Mouse (Mus musculus): Measurements from ENCODE around the gene Gsg1l2. TPM values are rescaled to one million over a fixed set of nuclear protein-coding genes. Genes with fewer than 3 reads are reported as not detected.

Gene Gsg1l2
- 0.13 TPM in 1 of 2 replicates, not detected in the other for polyA plus RNA-seq (2015; fragmentation: Nextera tagmentation; extraction: Ambion mirVana)

GRCm38 (mm10) chr11:67774379-67774778 lies at the start of gene Gsg1l2:
TSS of gene Gsg1l2 (plus strand) at chr11:67774608.
- no peaks in the 10 kb centered on the region for H3K9me3 ChIP-seq
- no peaks in the 10 kb centered on the region for H3K27me3 ChIP-seq
- H3K4me1 ChIP-seq (replicated peaks), result no peaks in the 10 kb centered on the region
- H3K4me2 ChIP-seq, result no peak within 1 kb of the TSS
- no peak within 1 kb of the TSS for H3K4me3 ChIP-seq
- no peak for ATAC-seq (ENCODE audit: low FRiP score, low read depth)
- H3K27ac ChIP-seq (replicated peaks), result no peak within 1 kb of the TSS
- 82% methylated on average over 12 of the region's 12 CpGs for WGBS
- no peaks in the 10 kb centered on the region for H3K36me3 ChIP-seq
- H3K9ac ChIP-seq, result no peak within 1 kb of the TSS

DNA sequence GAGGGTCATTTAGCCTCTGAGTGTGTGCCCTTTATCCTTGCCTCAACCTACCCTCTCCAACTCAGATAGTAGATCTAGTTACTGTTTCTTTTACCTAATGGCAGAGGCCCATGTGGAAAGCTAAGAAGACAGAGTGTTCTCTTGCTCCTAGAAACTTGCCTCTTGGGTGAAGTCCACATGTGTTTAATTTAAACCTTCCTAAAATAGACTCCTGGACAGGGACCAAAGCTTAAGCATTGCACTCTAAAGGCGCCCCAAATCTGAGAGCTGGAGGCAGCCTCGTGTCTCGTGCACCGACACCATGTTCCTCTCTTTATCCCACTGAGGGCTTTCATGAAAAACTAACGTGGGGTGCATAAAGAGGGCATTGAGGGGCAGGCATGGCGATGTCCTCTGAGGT lies 47.3 kb upstream of the Gsg1l2 start:
- ATAC-seq (ENCODE audit: low FRiP score, low read depth), result no peak
- Histone ChIP-seq H3K36me3 (no peaks in the 10 kb centered on the region), H3K9me3 (no peaks in the 10 kb centered on the region), H3K27ac (replicated peaks) (no peak overlapping the region), H3K4me3 (no peak overlapping the region), H3K4me2 (no peak overlapping the region), H3K4me1 (replicated peaks) (no peaks in the 10 kb centered on the region), H3K27me3 (no peaks in the 10 kb centered on the region), H3K9ac (no peak overlapping the region)
- WGBS, result 83% methylated on average over 6 of the region's 6 CpGs

DNA sequence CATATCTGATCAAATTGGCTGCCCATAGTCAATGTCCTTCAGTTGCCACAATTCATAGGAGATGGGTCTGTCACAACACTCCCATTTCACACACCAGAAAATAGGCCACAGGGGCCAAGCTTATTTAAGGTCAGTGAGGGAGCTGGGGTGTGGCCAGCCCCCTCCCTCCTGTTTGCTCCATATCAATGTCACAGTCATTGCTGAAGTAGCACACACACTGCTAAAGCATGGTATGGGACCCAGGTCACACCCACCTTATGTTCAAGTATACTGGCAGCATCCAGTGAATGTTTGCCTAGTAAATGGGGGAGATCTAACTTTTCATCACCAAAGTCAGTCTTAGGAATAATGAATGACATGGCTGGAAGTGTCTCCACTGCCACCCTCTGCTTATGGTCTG lies 45.7 kb upstream of the Gsg1l2 start:
- Histone ChIP-seq H3K9me3 (no peaks in the 10 kb centered on the region), H3K27ac (replicated peaks) (no peak overlapping the region), H3K27me3 (no peaks in the 10 kb centered on the region), H3K4me3 (no peak overlapping the region), H3K4me1 (replicated peaks) (no peaks in the 10 kb centered on the region), H3K9ac (no peak overlapping the region), H3K4me2 (no peak overlapping the region), H3K36me3 (no peaks in the 10 kb centered on the region)
- no peak for ATAC-seq (ENCODE audit: low FRiP score, low read depth)

DNA sequence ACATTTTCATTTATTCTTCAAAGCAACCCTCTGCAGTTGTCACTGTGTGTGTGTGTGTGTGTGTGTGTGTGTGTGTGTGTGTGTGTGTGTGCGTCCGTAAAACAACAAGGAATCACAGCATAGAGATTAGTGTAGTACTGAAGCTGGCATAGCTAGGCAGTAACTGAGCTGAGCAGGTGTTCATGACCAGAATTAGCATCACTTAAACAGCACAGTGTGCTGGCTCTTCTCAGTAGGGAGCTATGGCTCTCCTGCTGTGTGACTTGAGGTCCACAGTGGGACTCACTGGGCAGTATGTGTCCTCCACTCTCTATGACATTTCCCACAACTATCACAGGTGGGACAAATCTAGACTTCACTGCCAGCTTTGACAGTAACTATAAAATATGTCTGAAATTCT lies 43.4 kb upstream of the Gsg1l2 start:
- H3K4me3 ChIP-seq, result no peak overlapping the region
- WGBS, result 92% methylated on average over 2 of the region's 2 CpGs
- no peak overlapping the region for H3K4me2 ChIP-seq
- no peak overlapping the region for H3K9ac ChIP-seq
- ATAC-seq (ENCODE audit: low FRiP score, low read depth), result no peak
- no peak overlapping the region for H3K27ac ChIP-seq (replicated peaks)
- no peaks in the 10 kb centered on the region for H3K4me1 ChIP-seq (replicated peaks)
- no peaks in the 10 kb centered on the region for H3K27me3 ChIP-seq
- H3K9me3 ChIP-seq, result no peaks in the 10 kb centered on the region
- H3K36me3 ChIP-seq, result no peaks in the 10 kb centered on the region

DNA sequence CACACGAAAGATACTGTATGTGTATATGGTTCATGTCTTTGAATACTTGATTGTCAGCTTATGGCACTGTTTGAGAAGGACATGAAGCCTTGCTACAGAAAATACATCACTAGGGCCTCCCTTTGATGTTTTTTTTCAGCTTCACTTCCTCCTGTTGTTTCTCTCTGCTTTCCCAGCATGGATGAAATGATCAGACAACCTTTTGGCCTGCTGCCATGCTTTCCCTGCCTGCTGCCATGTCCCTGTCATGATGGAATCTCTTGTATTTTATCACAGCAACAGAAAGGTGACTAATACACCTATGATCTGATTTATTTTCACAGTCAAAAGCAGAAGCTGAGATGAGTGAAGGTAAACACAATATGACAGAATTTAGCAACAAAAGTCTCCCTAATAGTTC lies 40.7 kb upstream of the Gsg1l2 start:
- no peaks in the 10 kb centered on the region for H3K27me3 ChIP-seq
- ATAC-seq (ENCODE audit: low FRiP score, low read depth), result no peak
- H3K4me3 ChIP-seq, result no peak overlapping the region
- 94% methylated on average over 1 of the region's 1 CpGs for WGBS
- no peaks in the 10 kb centered on the region for H3K9me3 ChIP-seq
- no peaks in the 10 kb centered on the region for H3K36me3 ChIP-seq
- H3K9ac ChIP-seq, result no peak overlapping the region
- H3K4me2 ChIP-seq, result no peak overlapping the region
- no peaks in the 10 kb centered on the region for H3K4me1 ChIP-seq (replicated peaks)
- H3K27ac ChIP-seq (replicated peaks), result no peak overlapping the region

DNA sequence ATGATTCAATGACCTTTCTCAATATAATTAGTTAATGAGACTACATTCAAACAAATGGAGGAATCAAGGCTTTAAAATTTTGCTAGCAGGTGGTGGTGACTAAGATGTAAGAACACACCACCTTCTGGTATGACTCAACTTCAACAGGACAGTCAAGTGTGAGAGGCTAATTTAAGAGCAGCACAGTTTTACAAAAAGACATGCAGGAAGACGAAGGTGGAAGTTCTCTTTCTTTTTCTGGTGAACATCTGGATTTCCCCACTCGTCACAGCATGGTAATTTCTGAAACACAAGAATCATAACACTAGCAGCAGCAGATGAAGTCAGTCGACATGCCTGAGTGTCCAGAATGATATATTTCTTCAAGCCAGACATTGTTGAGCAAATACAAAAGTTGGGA lies 39.8 kb upstream of the Gsg1l2 start:
- Histone ChIP-seq H3K9me3 (no peaks in the 10 kb centered on the region), H3K36me3 (no peaks in the 10 kb centered on the region), H3K4me3 (no peak overlapping the region), H3K4me1 (replicated peaks) (no peaks in the 10 kb centered on the region), H3K27me3 (no peaks in the 10 kb centered on the region), H3K27ac (replicated peaks) (no peak overlapping the region), H3K9ac (no peak overlapping the region), H3K4me2 (no peak overlapping the region)
- ATAC-seq (ENCODE audit: low FRiP score, low read depth), result no peak
- 77% methylated on average over 3 of the region's 3 CpGs for WGBS

DNA sequence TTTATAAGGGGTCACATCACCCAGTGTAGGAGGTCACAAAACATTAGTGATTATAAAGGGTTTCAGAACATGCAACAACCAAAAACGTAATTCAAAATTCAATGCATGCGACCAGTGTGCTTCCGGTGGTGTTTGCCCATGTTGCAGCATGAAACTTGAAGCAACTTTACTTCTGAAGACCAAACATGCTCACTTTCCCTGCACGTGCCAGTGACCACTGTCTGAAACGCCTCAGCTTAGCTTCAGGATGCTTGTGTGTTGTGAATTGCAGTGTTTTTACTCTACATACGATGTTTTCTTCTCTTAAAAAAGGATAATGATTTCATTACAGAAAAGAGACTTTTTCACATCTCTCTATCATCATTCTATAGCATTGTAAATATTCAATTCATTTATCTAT lies 36.1 kb upstream of the Gsg1l2 start:
- H3K36me3 ChIP-seq, result no peaks in the 10 kb centered on the region
- H3K27me3 ChIP-seq, result no peaks in the 10 kb centered on the region
- H3K9ac ChIP-seq, result no peak overlapping the region
- no peaks in the 10 kb centered on the region for H3K4me1 ChIP-seq (replicated peaks)
- ATAC-seq (ENCODE audit: low FRiP score, low read depth), result no peak
- no peaks in the 10 kb centered on the region for H3K9me3 ChIP-seq
- no peak overlapping the region for H3K4me2 ChIP-seq
- H3K27ac ChIP-seq (replicated peaks), result no peak overlapping the region
- H3K4me3 ChIP-seq, result no peak overlapping the region
- 88% methylated on average over 6 of the region's 6 CpGs for WGBS

DNA sequence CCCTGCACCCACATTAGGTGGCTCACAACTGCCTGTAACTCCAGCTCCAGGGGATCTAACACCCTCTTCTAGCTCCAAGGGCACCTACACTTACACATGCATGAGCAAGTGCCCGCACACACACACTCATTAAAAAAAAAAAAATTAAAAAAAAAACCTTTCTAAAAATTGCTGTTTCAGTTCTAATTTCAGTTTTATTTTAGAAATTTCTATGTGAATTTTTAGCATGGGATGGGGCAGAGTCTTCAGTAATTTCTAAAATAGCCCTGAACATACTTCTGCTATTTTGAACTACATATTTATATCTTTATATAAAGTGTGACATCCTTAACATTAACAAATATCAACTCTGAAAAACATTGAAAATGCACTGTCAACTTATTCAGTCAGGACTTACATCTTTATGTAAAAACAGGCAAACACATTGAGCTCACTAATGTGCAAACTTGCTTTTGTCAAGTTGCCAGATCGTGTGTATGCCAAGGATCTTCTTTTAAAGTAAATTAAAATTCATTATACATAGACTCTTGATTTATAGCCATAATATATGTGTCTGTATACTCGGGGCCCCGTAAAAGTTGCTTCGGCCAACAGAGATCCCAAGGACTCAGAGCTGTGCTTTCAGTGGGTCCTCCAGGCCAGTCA lies 35.4 kb upstream of the Gsg1l2 start:
- Histone ChIP-seq H3K4me3 (no peak overlapping the region), H3K36me3 (no peaks in the 10 kb centered on the region), H3K9me3 (no peaks in the 10 kb centered on the region), H3K9ac (no peak overlapping the region), H3K27ac (replicated peaks) (no peak overlapping the region), H3K4me1 (replicated peaks) (no peaks in the 10 kb centered on the region), H3K4me2 (no peak overlapping the region), H3K27me3 (no peaks in the 10 kb centered on the region)
- WGBS, result 92% methylated on average over 5 of the region's 5 CpGs
- no peak for ATAC-seq (ENCODE audit: low FRiP score, low read depth)

DNA sequence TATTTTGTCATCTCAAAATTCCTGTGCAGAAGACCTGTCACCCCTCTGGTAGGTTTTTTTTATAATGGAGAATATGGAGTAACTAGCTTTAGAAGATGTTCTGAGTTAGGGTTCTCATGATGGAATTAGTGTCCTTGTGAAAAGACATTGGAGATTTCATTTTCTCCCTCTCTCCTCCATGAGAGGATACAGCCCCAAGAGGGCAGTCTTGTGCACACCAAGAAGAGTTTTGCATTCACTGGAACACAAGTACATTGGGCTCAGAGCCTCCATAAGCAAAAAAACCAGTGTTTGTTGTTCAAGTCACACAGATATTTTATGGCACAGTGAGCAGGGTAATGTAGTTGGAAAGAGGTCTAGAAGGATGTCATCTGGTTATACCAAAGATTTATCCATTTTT lies 32.8 kb upstream of the Gsg1l2 start:
- Histone ChIP-seq H3K27me3 (no peaks in the 10 kb centered on the region), H3K36me3 (no peaks in the 10 kb centered on the region), H3K27ac (replicated peaks) (no peak overlapping the region), H3K4me3 (no peak overlapping the region), H3K4me1 (replicated peaks) (no peaks in the 10 kb centered on the region), H3K9me3 (no peaks in the 10 kb centered on the region), H3K9ac (no peak overlapping the region), H3K4me2 (no peak overlapping the region)
- ATAC-seq (ENCODE audit: low FRiP score, low read depth), result no peak

DNA sequence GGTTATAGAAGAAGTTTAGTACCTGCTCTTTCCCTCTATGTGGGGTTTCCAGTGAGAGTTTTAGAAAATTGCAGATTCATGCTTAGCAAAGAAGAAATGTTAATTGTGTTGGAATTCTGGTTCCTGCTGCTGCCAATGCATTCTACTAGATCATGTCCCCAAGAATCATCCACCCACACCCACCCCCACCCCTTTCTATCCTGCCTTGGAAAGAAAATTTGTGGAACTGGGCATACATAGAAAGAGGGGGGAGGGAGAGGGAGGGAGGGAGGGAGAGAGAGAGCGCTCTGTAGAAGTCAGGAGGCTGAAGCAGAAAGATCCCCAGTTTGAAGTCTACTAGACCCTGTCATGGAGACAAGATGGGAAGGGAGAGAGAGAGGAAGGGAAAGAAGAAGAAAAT lies 18.1 kb upstream of the Gsg1l2 start:
- no peak overlapping the region for H3K27ac ChIP-seq (replicated peaks)
- no peak for ATAC-seq (ENCODE audit: low FRiP score, low read depth)
- WGBS, result 100% methylated on average over 1 of the region's 1 CpGs
- no peaks in the 10 kb centered on the region for H3K4me1 ChIP-seq (replicated peaks)
- H3K4me2 ChIP-seq, result no peak overlapping the region
- H3K9ac ChIP-seq, result no peak overlapping the region
- H3K9me3 ChIP-seq, result no peaks in the 10 kb centered on the region
- no peak overlapping the region for H3K4me3 ChIP-seq
- H3K27me3 ChIP-seq, result no peaks in the 10 kb centered on the region
- H3K36me3 ChIP-seq, result no peaks in the 10 kb centered on the region

DNA sequence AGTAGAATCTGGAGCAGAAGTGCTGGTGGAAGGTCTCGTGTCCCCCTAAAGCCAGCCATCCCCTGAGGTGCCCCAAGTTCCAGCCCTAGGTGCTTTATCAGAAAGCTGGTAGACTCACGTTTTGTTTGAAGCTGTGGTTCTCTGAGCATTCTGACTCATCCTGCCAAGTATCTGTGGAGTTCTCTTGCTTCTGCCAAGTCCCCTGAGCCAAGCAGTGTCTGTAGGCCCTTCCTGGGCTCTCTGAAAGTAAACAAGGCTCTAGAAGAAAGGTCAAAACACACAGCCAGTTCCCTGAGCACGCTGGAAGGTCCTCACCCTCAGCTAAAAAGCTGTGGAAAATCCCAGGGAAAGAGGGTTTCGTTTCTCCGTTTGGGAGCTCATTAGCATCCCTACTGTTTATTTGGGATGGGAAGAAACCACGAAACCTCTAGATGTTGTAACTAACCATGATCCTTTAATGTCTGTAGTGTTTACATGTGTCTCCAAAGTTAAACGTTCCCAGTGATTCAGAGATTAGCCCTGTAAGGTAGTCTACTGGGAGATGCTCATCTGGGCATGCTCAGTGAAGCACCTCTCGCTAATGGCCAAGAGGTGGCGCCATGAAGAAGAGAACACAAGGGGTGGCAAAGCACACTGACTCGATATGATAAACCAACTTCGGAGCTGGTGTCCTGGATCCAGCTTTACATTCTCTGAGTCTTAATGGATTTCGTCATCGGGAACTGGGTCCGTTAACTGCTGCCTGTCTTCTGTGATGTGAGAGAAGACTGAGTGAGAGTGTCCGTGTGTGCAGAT lies 16.8 kb upstream of the Gsg1l2 start:
- WGBS, result 74% methylated on average over 15 of the region's 15 CpGs
- no peak overlapping the region for H3K4me2 ChIP-seq
- no peak for ATAC-seq (ENCODE audit: low FRiP score, low read depth)
- no peak overlapping the region for H3K9ac ChIP-seq
- H3K27me3 ChIP-seq, result no peaks in the 10 kb centered on the region
- H3K9me3 ChIP-seq, result no peaks in the 10 kb centered on the region
- H3K27ac ChIP-seq (replicated peaks), result no peak overlapping the region
- H3K36me3 ChIP-seq, result no peaks in the 10 kb centered on the region
- no peaks in the 10 kb centered on the region for H3K4me1 ChIP-seq (replicated peaks)
- H3K4me3 ChIP-seq, result no peak overlapping the region

- H3K27ac ChIP-seq (replicated peaks), result no peak within 1 kb of the TSS
- ATAC-seq (ENCODE audit: low FRiP score, low read depth), result no peak
- 86% methylated on average over 14 of the region's 14 CpGs for WGBS
- no peaks in the 10 kb centered on the region for H3K9me3 ChIP-seq
- no peaks in the 10 kb centered on the region for H3K36me3 ChIP-seq
- no peak within 1 kb of the TSS for H3K4me3 ChIP-seq
- H3K4me2 ChIP-seq, result no peak within 1 kb of the TSS
- H3K9ac ChIP-seq, result no peak within 1 kb of the TSS
- H3K27me3 ChIP-seq, result no peaks in the 10 kb centered on the region
- H3K4me1 ChIP-seq (replicated peaks), result no peaks in the 10 kb centered on the region
Measured at GRCm38 (mm10) chr11:67771053-67771452, 3.4 kb upstream of the Gsg1l2 start, which contains the start of gene Glp2r. TSS of gene Glp2r (minus strand) at chr11:67771153.

DNA sequence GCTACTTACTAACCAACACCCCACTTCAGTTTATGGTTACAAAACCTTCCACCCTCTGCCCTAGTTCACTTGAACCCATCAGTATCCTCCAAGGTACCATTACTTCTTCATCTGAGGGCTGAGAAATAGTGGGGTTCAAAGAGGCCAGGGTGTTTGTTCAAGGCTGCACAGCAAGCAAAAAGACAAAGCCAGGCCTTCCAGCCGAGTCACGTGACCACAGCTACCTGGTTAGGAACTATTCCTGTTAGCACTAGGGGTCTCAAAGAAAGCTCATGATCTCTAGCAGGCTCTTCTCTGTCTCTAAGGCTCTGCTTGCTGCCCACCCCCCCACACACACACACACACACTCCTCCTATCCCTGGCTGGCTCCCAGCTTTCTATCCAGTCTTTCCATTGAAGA lies 2.7 kb upstream of the Gsg1l2 start:
- no peaks in the 10 kb centered on the region for H3K27me3 ChIP-seq
- no peaks in the 10 kb centered on the region for H3K36me3 ChIP-seq
- no peak overlapping the region for H3K4me3 ChIP-seq
- no peak overlapping the region for H3K27ac ChIP-seq (replicated peaks)
- H3K9me3 ChIP-seq, result no peaks in the 10 kb centered on the region
- H3K9ac ChIP-seq, result no peak overlapping the region
- no peak overlapping the region for H3K4me2 ChIP-seq
- WGBS, result 86% methylated on average over 2 of the region's 2 CpGs
- ATAC-seq (ENCODE audit: low FRiP score, low read depth), result no peak
- no peaks in the 10 kb centered on the region for H3K4me1 ChIP-seq (replicated peaks)

All from hindbrain, embryonic 15.5 days (tissue).